Mouse (Mus musculus) stomach, postnatal 0 days (tissue): Measurements from ENCODE around the gene Adgrb3.

Experiments used
- CTCF ChIP-seq: IDR thresholded peaks from 2 replicates; pipeline ENCODE4 v1.5.1; 2016; ENCODE audit warnings: antibody characterized with exemption, low read depth, mild to moderate bottlenecking, moderate library complexity
- EP300 ChIP-seq: optimal IDR thresholded peaks from 2 replicates; pipeline ENCODE3; 2016; ENCODE audit warnings: antibody characterized with exemption

DNA sequence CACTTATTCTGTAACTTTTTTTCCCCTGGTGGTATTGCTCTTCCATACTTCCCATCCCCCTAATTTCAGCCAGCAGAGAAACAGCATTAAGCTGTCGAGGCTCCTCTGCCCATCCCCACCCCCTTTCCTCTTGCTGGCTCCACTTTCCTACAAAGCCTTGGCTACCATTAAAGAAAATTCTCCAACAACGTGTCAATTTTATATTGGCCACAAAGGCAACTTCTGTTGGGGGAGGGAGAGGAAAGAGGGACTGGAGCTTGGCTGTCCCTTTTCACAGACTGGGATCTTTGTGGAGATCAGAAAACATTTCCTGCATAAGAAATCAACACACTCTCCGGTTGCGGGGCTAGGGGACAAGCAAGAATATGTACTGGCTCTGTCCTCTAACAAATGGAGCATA is 4.9 kb downstream of the Adgrb3 start:
- TF ChIP-seq CTCF (no peak), EP300 (no peak)
